Mouse (Mus musculus): ENCODE data around the gene Emilin2. TPM values are rescaled to one million over a fixed set of nuclear protein-coding genes. Genes with fewer than 3 reads are reported as not detected.

Gene Emilin2
- polyA plus RNA-seq, 1 experiment = 2.6 TPM

- DNase-seq = no peak
Observed at GRCm38 (mm10) chr17:71224521-71224920, 87.3 kb downstream of the Emilin2 start.

GRCm38 (mm10) chr17:71223676-71224075 is 88.1 kb downstream of the Emilin2 start:
- no peak for DNase-seq
- Histone ChIP-seq H3K27ac (ENCODE audit: insufficient read depth, low read depth, low read length) (no peak overlapping the region), H3K4me1 (ENCODE audit: control insufficient read depth, insufficient read depth, low read length) (no peaks in the 10 kb centered on the region), H3K36me3 (ENCODE audit: control insufficient read depth, insufficient read depth, low read length) (no peaks in the 10 kb centered on the region; the same call in 1 of the 2 replicates), H3K4me3 (ENCODE audit: insufficient read depth, low read depth, low read length) (no peak overlapping the region), H3K27me3 (replicated peaks; ENCODE audit: control insufficient read depth, insufficient read depth, low read length) (no peaks in the 10 kb centered on the region)
- 38% methylated on average over 5 of the region's 5 CpGs for WGBS
- no peak for TF ChIP-seq CTCF (conservative IDR thresholded peaks at IDR 0.05; ENCODE audit: insufficient read depth, insufficient read length, low read depth, low read length)

More at GRCm38 (mm10) chr17:71224521-71224920, 87.3 kb downstream of the Emilin2 start:
- Histone ChIP-seq H3K27me3 (replicated peaks; ENCODE audit: control insufficient read depth, insufficient read depth, low read length) (no peaks in the 10 kb centered on the region), H3K4me3 (ENCODE audit: insufficient read depth, low read depth, low read length) (no peak overlapping the region), H3K36me3 (ENCODE audit: control insufficient read depth, insufficient read depth, low read length) (no peaks in the 10 kb centered on the region; the same call in 1 of the 2 replicates), H3K4me1 (ENCODE audit: control insufficient read depth, insufficient read depth, low read length) (no peaks in the 10 kb centered on the region), H3K27ac (ENCODE audit: insufficient read depth, low read depth, low read length) (no peak overlapping the region)
- WGBS = 33% methylated on average over 2 of the region's 2 CpGs
- TF ChIP-seq POLR2A (IDR thresholded peaks at IDR 0.05; ENCODE audit: low read depth, low read length) (no peak), CTCF (conservative IDR thresholded peaks at IDR 0.05; ENCODE audit: insufficient read depth, insufficient read length, low read depth, low read length) (no peak)

DNA sequence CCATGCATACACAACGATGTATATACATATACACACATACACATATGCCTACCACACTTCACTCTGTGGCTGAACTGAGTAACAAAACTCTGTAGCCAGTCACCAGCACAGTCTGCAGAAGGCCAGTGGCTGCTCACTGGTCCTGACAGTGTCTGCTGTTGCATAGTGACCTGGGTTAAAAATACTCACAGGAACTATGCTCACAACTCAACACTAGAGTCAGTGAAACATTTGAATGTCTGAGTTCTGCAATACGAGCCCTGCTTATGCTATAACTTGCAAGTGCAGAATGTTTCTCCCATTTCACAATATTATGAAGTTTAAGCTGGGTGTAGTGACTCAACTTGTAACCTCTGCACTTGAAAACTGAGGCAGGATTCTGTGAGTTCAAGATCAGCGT is 90.4 kb downstream of the Emilin2 start:
- peaks cover 2% of the 10 kb centered on the region; the same call in 1 of the 2 replicates for H3K36me3 ChIP-seq (ENCODE audit: control insufficient read depth, insufficient read depth, low read length)
- 86% methylated on average over 3 of the region's 3 CpGs for WGBS

DNA sequence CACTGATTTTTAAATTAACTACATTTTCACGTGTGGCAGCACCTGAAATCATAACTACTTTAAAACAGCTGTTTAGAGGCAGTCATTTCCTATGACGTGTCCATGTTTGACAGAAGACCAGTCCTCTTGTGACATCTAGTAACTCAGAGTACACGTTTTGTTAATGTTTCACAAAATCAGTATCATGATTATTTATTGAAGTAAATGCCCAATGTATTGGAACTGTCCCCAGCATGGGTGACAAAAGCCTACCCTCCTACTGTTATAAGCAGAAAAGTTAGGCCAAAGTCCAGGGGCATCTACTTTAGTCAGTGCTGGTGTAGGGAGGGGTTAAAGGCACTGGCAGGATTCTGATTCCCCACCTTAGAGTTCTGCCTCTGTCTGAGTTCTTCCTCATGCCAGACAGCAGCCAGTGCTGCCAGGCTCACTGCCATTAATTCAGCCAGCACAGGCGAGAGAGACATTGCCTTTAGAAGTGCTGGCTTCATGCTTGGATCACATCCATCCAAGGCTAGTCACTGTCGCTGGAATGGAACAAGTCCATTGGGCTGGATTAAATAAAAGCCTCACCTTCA is 94.6 kb downstream of the Emilin2 start:
- H3K27me3 ChIP-seq (replicated peaks; ENCODE audit: control insufficient read depth, insufficient read depth, low read length) = no peaks in the 10 kb centered on the region
- H3K36me3 ChIP-seq (ENCODE audit: control insufficient read depth, insufficient read depth, low read length) = peaks cover 2% of the 10 kb centered on the region; the same call in 1 of the 2 replicates
- no peak overlapping the region for H3K4me3 ChIP-seq (ENCODE audit: insufficient read depth, low read depth, low read length)
- DNase-seq = peak; percentile 75
- TF ChIP-seq POLR2A (IDR thresholded peaks at IDR 0.05; ENCODE audit: low read depth, low read length) (no peak), CTCF (conservative IDR thresholded peaks at IDR 0.05; ENCODE audit: insufficient read depth, insufficient read length, low read depth, low read length) (no peak)
- H3K27ac ChIP-seq (ENCODE audit: insufficient read depth, low read depth, low read length) = no peak overlapping the region; the same call in 1 of the 2 replicates
- 52% methylated on average over 5 of the region's 5 CpGs for WGBS
- peaks cover 34% of the 10 kb centered on the region for H3K4me1 ChIP-seq (ENCODE audit: control insufficient read depth, insufficient read depth, low read length)

More for the DNA sequence above, 90.4 kb downstream of the Emilin2 start:
- H3K4me3 ChIP-seq (ENCODE audit: insufficient read depth, low read depth, low read length) = no peak overlapping the region
- H3K27me3 ChIP-seq (replicated peaks; ENCODE audit: control insufficient read depth, insufficient read depth, low read length) = no peaks in the 10 kb centered on the region
- H3K27ac ChIP-seq (ENCODE audit: insufficient read depth, low read depth, low read length) = no peak overlapping the region
- TF ChIP-seq POLR2A (IDR thresholded peaks at IDR 0.05; ENCODE audit: low read depth, low read length) (no peak), CTCF (conservative IDR thresholded peaks at IDR 0.05; ENCODE audit: insufficient read depth, insufficient read length, low read depth, low read length) (no peak)
- H3K4me1 ChIP-seq (ENCODE audit: control insufficient read depth, insufficient read depth, low read length) = 0 out of 2 replicates have a peak, but pooled peaks cover 2% of the 10 kb centered on the region
- DNase-seq = no peak

- 68% methylated on average over 2 of the region's 2 CpGs for WGBS
Observed at GRCm38 (mm10) chr17:71216263-71216662, 95.5 kb downstream of the Emilin2 start.

GRCm38 (mm10) chr17:71215241-71215839 is 96.4 kb downstream of the Emilin2 start:
- peaks cover 2% of the 10 kb centered on the region; the same call in 1 of the 2 replicates for H3K36me3 ChIP-seq (ENCODE audit: control insufficient read depth, insufficient read depth, low read length)
- WGBS = 40% methylated on average over 2 of the region's 2 CpGs
- H3K4me3 ChIP-seq (ENCODE audit: insufficient read depth, low read depth, low read length) = no peak overlapping the region

More at GRCm38 (mm10) chr17:71216263-71216662, 95.5 kb downstream of the Emilin2 start:
- TF ChIP-seq POLR2A (IDR thresholded peaks at IDR 0.05; ENCODE audit: low read depth, low read length) = no peak
- no peak for TF ChIP-seq CTCF (conservative IDR thresholded peaks at IDR 0.05; ENCODE audit: insufficient read depth, insufficient read length, low read depth, low read length)
- Histone ChIP-seq H3K27me3 (replicated peaks; ENCODE audit: control insufficient read depth, insufficient read depth, low read length) (no peaks in the 10 kb centered on the region), H3K27ac (ENCODE audit: insufficient read depth, low read depth, low read length) (no peak overlapping the region), H3K4me3 (ENCODE audit: insufficient read depth, low read depth, low read length) (no peak overlapping the region), H3K4me1 (ENCODE audit: control insufficient read depth, insufficient read depth, low read length) (peaks cover 37% of the 10 kb centered on the region), H3K36me3 (ENCODE audit: control insufficient read depth, insufficient read depth, low read length) (peaks cover 2% of the 10 kb centered on the region; the same call in 1 of the 2 replicates)
- no peak for DNase-seq

GRCm38 (mm10) chr17:71214514-71215240 is 97.1 kb downstream of the Emilin2 start:
- Histone ChIP-seq H3K36me3 (ENCODE audit: control insufficient read depth, insufficient read depth, low read length) (peaks cover 2% of the 10 kb centered on the region; the same call in 1 of the 2 replicates), H3K27ac (ENCODE audit: insufficient read depth, low read depth, low read length) (no peak overlapping the region), H3K27me3 (replicated peaks; ENCODE audit: control insufficient read depth, insufficient read depth, low read length) (no peaks in the 10 kb centered on the region), H3K4me3 (ENCODE audit: insufficient read depth, low read depth, low read length) (no peak overlapping the region), H3K4me1 (ENCODE audit: control insufficient read depth, insufficient read depth, low read length) (peaks cover 37% of the 10 kb centered on the region)
- no peak for DNase-seq
- 65% methylated on average over 17 of the region's 17 CpGs for WGBS
- TF ChIP-seq POLR2A (IDR thresholded peaks at IDR 0.05; ENCODE audit: low read depth, low read length) (no peak), CTCF (conservative IDR thresholded peaks at IDR 0.05; ENCODE audit: insufficient read depth, insufficient read length, low read depth, low read length) (no peak)

More at GRCm38 (mm10) chr17:71215241-71215839, 96.4 kb downstream of the Emilin2 start:
- no peak overlapping the region for H3K27ac ChIP-seq (ENCODE audit: insufficient read depth, low read depth, low read length)
- peaks cover 37% of the 10 kb centered on the region for H3K4me1 ChIP-seq (ENCODE audit: control insufficient read depth, insufficient read depth, low read length)
- DNase-seq = no peak
- no peaks in the 10 kb centered on the region for H3K27me3 ChIP-seq (replicated peaks; ENCODE audit: control insufficient read depth, insufficient read depth, low read length)
- no peak for TF ChIP-seq CTCF (conservative IDR thresholded peaks at IDR 0.05; ENCODE audit: insufficient read depth, insufficient read length, low read depth, low read length)
- no peak for TF ChIP-seq POLR2A (IDR thresholded peaks at IDR 0.05; ENCODE audit: low read depth, low read length)

All from kidney, adult 2 months (tissue).